Mouse (Mus musculus): ENCODE measurements around the gene Plin1.

GRCm38 (mm10) chr7:79696495-79696894 lies 36.2 kb downstream of the Plin1 start:
- TF ChIP-seq POLR2A (IDR thresholded peaks at IDR 0.05; ENCODE audit: extremely low read depth, insufficient read depth, low read length), result no peak
- no peak for TF ChIP-seq CTCF (IDR thresholded peaks at IDR 0.05; ENCODE audit: low read depth, low read length)

All from liver, adult 2 months (tissue).